Mouse (Mus musculus): ENCODE measurements at regions not wholly inside any gene's neighbourhood (a gene's known extent, or its start where the extent isn't known, plus 50 kb on each side); places are given as distances from the start of the nearest gene placed in this dataset.

GRCm38 (mm10) chr10:125885796-125886195 lies 80.2 kb upstream of the Lrig3 start:
- TF ChIP-seq POLR2A (IDR thresholded peaks at IDR 0.05; ENCODE audit: low read depth, low read length) = no peak
- no peak for TF ChIP-seq CTCF (IDR thresholded peaks at IDR 0.05; ENCODE audit: extremely low read depth, insufficient read depth, insufficient read length, insufficient replicate concordance)

Data from spleen, adult 2 months (tissue).